8 mouse cellular contexts compared by ENCODE assay signal in genomic region chr9:61046517-61046916, GRCm38 (mm10).
A peak's percentile ranks its signal among the peaks of the same experiment; 100 is the strongest.
DNase-seq lines count a peak whose midpoint lies in the region; ATAC-seq and TF ChIP-seq lines count a peak whose summit lies in the region.

No protein-coding gene starts in this region.

- H3K9me3 ChIP-seq in hindbrain, postnatal 0 days (ENCODE audit: low read length): no peaks in the 10 kb centered on the region

- H3K4me1 ChIP-seq in hindbrain, postnatal 0 days (ENCODE audit: insufficient read depth, low read length): no peaks in the 10 kb centered on the region

- peak; percentile 89 for TF ChIP-seq CTCF in hindbrain, postnatal 0 days (IDR thresholded peaks at IDR 0.05; ENCODE audit: low read depth)

- H3K27ac ChIP-seq in hindbrain, postnatal 0 days: no peak overlapping the region

- peak; percentile 41 for DNase-seq in layer of hippocampus, adult 11-12 months (ENCODE audit: low spot score)
- no peak for DNase-seq in layer of hippocampus, adult 9-10 months (ENCODE audit: low spot score)
- peak; percentile 64 for DNase-seq in T-cell, adult 2 months (ENCODE audit: low spot score)
- DNase-seq in cerebellum, postnatal 4 days (ENCODE audit: low spot score in 2 of 2): peak; percentile 64 to 80
- peak; percentile 79 for DNase-seq in hindbrain, postnatal 0 days (ENCODE audit: low spot score)
- peak; percentile 42 to 51 for DNase-seq in lung, adult 18-20 months
- peak; percentile 52 for DNase-seq in right cerebral cortex, postnatal 25 days

- no peak overlapping the region for H3K4me3 ChIP-seq in hindbrain, postnatal 0 days (ENCODE audit: low read length)

- 21% methylated on average over 7 of the region's 7 CpGs for WGBS in hindbrain, postnatal 0 days

- no peaks in the 10 kb centered on the region for H3K27me3 ChIP-seq in hindbrain, postnatal 0 days (ENCODE audit: insufficient read depth, low read length)

- no peak overlapping the region for H3K9ac ChIP-seq in hindbrain, postnatal 0 days (replicated peaks; ENCODE audit: low read length)

- ATAC-seq in hindbrain, postnatal 0 days: no peak
- ATAC-seq in granulocyte monocyte progenitor cell, adult 5-6 weeks (replicated peaks; ENCODE audit: poor library complexity, severe bottlenecking): no peak

- no peak overlapping the region for H3K4me2 ChIP-seq in hindbrain, postnatal 0 days (ENCODE audit: low read depth, low read length)

- no peaks in the 10 kb centered on the region for H3K36me3 ChIP-seq in hindbrain, postnatal 0 days (ENCODE audit: insufficient read depth, low read length)
